Mouse (Mus musculus) liver, embryonic 14.5 days (tissue): Measurements from ENCODE around the gene Camkk2. TPM values are rescaled to one million over a fixed set of nuclear protein-coding genes. Genes with fewer than 3 reads are reported as not detected.

ENCODE experiments used
- ATAC-seq: fragments of 200-750 bp; cut with Nextera tagmentation; 2 replicates; pipeline ENCODE4 v1.8.0; 2017; ENCODE audit warnings: moderate number of reproducible peaks, mild to moderate bottlenecking, moderate library complexity; ENCODE audit not compliant: insufficient read depth
- DNase-seq, 3 experiments: peaks; one replicate each; pipeline ENCODE4 v3.0.0-alpha.2; 2012 to 2013; ENCODE audit warnings: low read depth in 3 of 3, low spot score in 3 of 3
- H3K27ac ChIP-seq: fragments of 300-500 bp; sonication (generic); 2 replicates; pipeline ENCODE4 v1.5.1; 2014; ENCODE audit warnings: moderate library complexity, mild to moderate bottlenecking, control low read depth, inconsistent platforms
- H3K27me3 ChIP-seq: fragments of 300-500 bp; sonication (generic); 2 replicates; pipeline ENCODE4 v1.6.1; 2014; ENCODE audit warnings: mild to moderate bottlenecking, low read length, moderate library complexity; ENCODE audit not compliant: control insufficient read depth, insufficient read depth
- H3K36me3 ChIP-seq: fragments of 300-500 bp; sonication (generic); replicated peaks from 2 replicates; pipeline ENCODE4 v1.6.1; 2014; ENCODE audit warnings: low read depth; ENCODE audit not compliant: control insufficient read depth, insufficient read depth
- H3K4me1 ChIP-seq, 2 experiments: fragments of 200-500 bp in 1 of 2; fragments of 300-500 bp in 1 of 2; sonication (generic) in 1 of 2; replicated peaks; 2 replicates each; pipeline ENCODE4 v1.6.1; 2012 to 2014; ENCODE audit warnings: antibody characterized with exemption in 1 of 2, inconsistent platforms in 1 of 2, low read length in 1 of 2; ENCODE audit not compliant: control insufficient read depth in 2 of 2, insufficient read depth in 2 of 2
- H3K4me2 ChIP-seq: fragments of 300-500 bp; sonication (generic); 2 replicates; pipeline ENCODE4 v1.6.1; 2014; ENCODE audit warnings: low read depth, mild to moderate bottlenecking, control low read depth, moderate library complexity
- H3K4me3 ChIP-seq, 2 experiments: fragments of 200-500 bp in 1 of 2; fragments of 300-500 bp in 1 of 2; sonication (generic) in 1 of 2; 2 replicates each; pipeline ENCODE4 v1.5.1; 2012 to 2014; ENCODE audit warnings: low read depth in 2 of 2, low read length in 2 of 2, mild to moderate bottlenecking in 2 of 2, control low read depth in 1 of 2, inconsistent platforms in 1 of 2, moderate library complexity in 1 of 2; ENCODE audit not compliant: insufficient read depth in 1 of 2
- H3K9ac ChIP-seq: fragments of 300-500 bp; sonication (generic); replicated peaks from 2 replicates; pipeline ENCODE4 v1.6.1; 2014; ENCODE audit warnings: mild to moderate bottlenecking, control low read depth, moderate library complexity
- H3K9me3 ChIP-seq: fragments of 300-500 bp; sonication (generic); 2 replicates; pipeline ENCODE4 v1.6.1; 2016; ENCODE audit warnings: low read length, mixed read lengths; ENCODE audit not compliant: control insufficient read depth
- CTCF ChIP-seq: IDR thresholded peaks from 2 replicates; pipeline ENCODE4 v1.5.1; 2016; ENCODE audit warnings: antibody characterized with exemption, low read depth, control low read depth
- EP300 ChIP-seq: IDR thresholded peaks from 2 replicates; pipeline ENCODE4 v1.6.1; 2016; ENCODE audit warnings: antibody characterized with exemption, low read depth
- WGBS: fragments of 180-500 bp; shearing (Covaris S2); extraction: QIAGEN DNeasy Blood & Tissue Kit; methylation state at CpG from one replicate; pipeline ENCODE4 v1.1.7; 2014; ENCODE audit not compliant: insufficient replicate concordance; 5-methylcytosine and 5-hydroxymethylcytosine counted together
- polyA plus RNA-seq, 2 experiments: library from polyadenylated mRNA; depleted of rRNA in 1 of 2; stranded (reverse) in 1 of 2; unstranded in 1 of 2; fragments of >200 nt; fragmentation: Nextera tagmentation in 1 of 2; extraction: Ambion mirVana in 1 of 2; gene quantifications; 2 replicates each; pipeline versions ENCODE4 v1.2.1 to v1.2.3; 2012 to 2014

The Camkk2 gene
- polyA plus RNA-seq, 2 experiments = 5.9 to 6.3 TPM

DNA sequence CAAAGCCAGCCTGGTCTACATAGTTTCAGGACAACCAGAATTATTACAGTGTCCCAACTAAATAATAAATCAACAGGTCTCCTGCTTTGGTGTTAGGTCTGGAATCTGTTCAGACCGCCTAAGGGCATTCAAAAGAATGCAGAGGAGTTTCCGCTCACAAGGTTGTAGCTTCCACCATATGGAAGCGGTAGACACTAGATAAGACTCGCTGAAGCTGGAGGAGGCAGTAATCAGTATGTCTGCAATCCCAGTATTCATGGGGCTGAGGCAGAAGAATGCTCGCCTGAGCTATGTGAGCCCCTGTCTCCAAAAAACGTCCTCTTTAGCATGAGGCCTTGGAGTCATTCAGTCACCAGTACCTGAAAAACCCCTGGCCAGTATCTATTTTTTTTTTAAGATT is 70.4 kb downstream of the Camkk2 start:
- no peak overlapping the region for H3K27ac ChIP-seq
- WGBS = 21% methylated on average over 6 of the region's 6 CpGs
- peak overlapping the region; percentile 69 for H3K4me2 ChIP-seq
- TF ChIP-seq CTCF = no peak
- TF ChIP-seq EP300 = peak; percentile 24; the same call in 1 of the 2 replicates
- peaks cover 8 to 17% of the 10 kb centered on the region in 2 experiments for H3K4me1 ChIP-seq
- no peak overlapping the region for H3K9ac ChIP-seq
- H3K4me3 ChIP-seq = no peak overlapping the region; a peak in 1 of 4 replicates
- 0 out of 2 replicates have a peak, but pooled peaks have one; percentile 13 for ATAC-seq
- no peak for DNase-seq
- H3K27me3 ChIP-seq = no peaks in the 10 kb centered on the region
- no peaks in the 10 kb centered on the region for H3K36me3 ChIP-seq
- H3K9me3 ChIP-seq = no peaks in the 10 kb centered on the region

DNA sequence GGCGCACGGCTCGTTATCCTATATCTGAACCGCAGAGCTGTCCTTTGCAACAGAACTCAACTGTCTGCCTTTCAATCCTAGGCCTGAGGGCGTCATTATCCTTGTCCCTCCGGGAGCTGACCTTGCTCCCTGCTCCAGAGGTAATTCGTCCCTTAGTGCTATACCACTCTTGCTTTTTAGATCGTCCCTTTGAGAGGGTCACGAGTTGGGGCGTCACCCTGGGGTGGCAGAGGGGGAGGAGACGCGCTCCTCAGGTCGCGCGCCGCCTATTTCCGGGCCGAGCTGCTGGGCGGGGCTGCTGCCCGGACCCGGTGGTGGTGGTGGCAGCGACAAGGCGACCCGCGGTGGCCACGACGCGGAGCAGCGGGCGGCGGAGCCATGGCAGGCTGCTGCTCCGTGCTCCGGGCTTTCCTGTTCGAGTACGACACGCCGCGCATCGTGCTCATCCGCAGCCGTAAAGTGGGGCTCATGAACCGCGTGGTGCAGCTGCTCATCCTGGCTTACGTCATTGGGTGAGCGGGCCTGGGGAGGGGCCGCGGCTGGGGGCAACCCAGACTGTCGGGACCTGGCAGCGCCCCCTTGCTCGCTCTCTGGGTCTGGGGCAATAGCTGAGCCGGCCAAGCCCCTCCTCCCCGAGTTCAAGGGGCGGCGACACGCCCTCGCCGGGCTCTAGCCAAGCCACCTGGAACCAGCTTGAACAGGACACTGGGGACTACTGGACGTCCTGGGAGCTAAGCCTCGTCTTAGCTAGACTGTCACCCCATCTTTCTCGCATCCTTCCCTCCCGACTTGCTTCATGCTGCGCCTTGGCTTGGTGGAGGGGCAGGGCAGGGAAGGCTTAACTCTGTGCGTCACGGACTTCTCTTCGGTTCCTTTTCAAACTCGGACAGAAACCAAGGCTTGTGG is 71.7 kb downstream of the Camkk2 start, which contains the start of gene P2rx4:
Gene P2rx4, plus strand, starts transcription at position 269 of the 906 bp plus-strand sequence.
- no peaks in the 10 kb centered on the region for H3K27me3 ChIP-seq
- H3K9ac ChIP-seq = peak within 1 kb of the TSS; percentile 53
- TF ChIP-seq EP300 = no peak
- 0 out of 2 replicates have a peak, but pooled peaks have one; percentile 9 for TF ChIP-seq CTCF
- H3K4me2 ChIP-seq = peak within 1 kb of the TSS; percentile 69
- DNase-seq (peak in 2 of 3 experiments; percentile 49 to 69), ATAC-seq (peak; percentile 86)
- no peaks in the 10 kb centered on the region for H3K36me3 ChIP-seq
- H3K27ac ChIP-seq = peak within 1 kb of the TSS; percentile 52
- H3K4me3 ChIP-seq = peak within 1 kb of the TSS; percentile 59 to 63
- no peaks in the 10 kb centered on the region for H3K9me3 ChIP-seq
- H3K4me1 ChIP-seq = peaks cover 11 to 21% of the 10 kb centered on the region in 2 experiments
- WGBS = under 1% methylated on average over 64 of the region's 66 CpGs

DNA sequence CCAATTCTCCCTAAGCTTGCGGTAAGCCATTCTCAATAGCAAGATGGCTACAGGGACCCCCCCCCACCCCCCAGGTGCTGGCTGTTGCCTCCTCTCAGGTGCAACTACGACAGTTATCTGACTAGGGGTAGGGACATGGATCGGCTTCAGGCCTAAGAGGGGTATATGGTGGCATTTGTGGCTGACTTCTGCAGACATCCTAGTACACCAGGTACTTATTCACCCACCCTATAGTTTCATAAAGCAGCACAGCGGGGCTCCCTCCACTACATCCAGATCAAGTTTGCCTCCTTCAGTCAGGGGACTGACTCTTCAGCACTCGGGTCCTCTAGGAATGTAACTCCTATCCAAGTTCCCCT is 72.3 kb downstream of the Camkk2 start:
- 26% methylated on average over 5 of the region's 5 CpGs for WGBS
- H3K27ac ChIP-seq = peak overlapping the region; percentile 52
- no peaks in the 10 kb centered on the region for H3K36me3 ChIP-seq
- TF ChIP-seq EP300 (no peak), CTCF (no peak)
- no peaks in the 10 kb centered on the region for H3K9me3 ChIP-seq
- ATAC-seq = no peak
- peak overlapping the region; percentile 53 for H3K9ac ChIP-seq
- peak overlapping the region; percentile 59 to 63 for H3K4me3 ChIP-seq
- peak overlapping the region; percentile 69 for H3K4me2 ChIP-seq
- peaks cover 11 to 21% of the 10 kb centered on the region in 2 experiments for H3K4me1 ChIP-seq
- no peaks in the 10 kb centered on the region for H3K27me3 ChIP-seq
- DNase-seq = no peak

DNA sequence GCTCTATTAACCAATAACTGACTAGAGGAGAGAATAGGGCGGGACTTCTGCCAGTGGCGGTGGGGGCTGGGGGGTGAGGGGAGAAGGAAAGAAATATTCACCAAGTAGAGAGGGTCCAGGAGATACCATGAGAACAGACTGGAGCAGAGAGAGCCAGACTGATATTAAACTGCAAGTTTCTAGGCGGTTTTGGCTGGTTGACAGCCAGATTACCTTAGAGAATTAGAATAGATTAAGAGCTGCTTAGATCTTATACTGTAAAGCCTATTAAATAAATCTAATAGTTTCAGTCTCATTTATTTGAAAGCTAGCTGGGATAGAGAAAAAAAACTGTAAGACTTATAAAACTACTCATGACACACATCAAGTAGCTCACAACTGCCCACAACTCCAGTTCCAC is 74.0 kb downstream of the Camkk2 start:
- Histone ChIP-seq H3K4me2 (no peak overlapping the region), H3K27me3 (no peaks in the 10 kb centered on the region), H3K9ac (no peak overlapping the region), H3K9me3 (no peaks in the 10 kb centered on the region), H3K27ac (no peak overlapping the region), H3K4me3 (no peak overlapping the region), H3K36me3 (no peaks in the 10 kb centered on the region), H3K4me1 (peaks cover 22 to 31% of the 10 kb centered on the region in 2 experiments)
- DNase-seq (no peak), ATAC-seq (no peak)
- no peak for TF ChIP-seq EP300
- no peak for TF ChIP-seq CTCF
- WGBS = 55% methylated on average over 3 of the region's 3 CpGs

DNA sequence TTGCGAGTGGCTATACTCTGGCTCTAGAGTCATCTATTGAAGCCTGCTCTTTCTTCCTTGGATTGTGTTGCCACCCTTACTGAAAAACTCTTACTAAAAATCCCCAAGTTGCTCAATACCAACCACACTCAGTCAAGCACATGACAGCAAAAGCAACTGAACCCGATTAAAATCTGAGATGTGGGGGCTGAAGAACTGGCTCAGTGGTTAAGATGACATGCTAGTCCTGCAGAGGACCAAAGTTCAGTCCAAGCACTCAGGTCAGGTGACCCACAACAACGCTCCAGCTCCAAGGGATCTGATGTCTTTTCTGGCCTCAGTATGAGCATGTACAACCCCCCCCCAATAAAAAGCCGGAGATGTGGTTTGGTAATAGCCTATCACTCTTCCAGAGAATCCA is 74.6 kb downstream of the Camkk2 start:
- H3K4me3 ChIP-seq = no peak overlapping the region
- ATAC-seq (no peak), DNase-seq (no peak)
- no peaks in the 10 kb centered on the region for H3K9me3 ChIP-seq
- TF ChIP-seq CTCF = no peak
- TF ChIP-seq EP300 = no peak
- no peaks in the 10 kb centered on the region for H3K27me3 ChIP-seq
- 58% methylated on average over 4 of the region's 4 CpGs for WGBS
- no peak overlapping the region for H3K9ac ChIP-seq
- H3K4me1 ChIP-seq = peaks cover 28 to 37% of the 10 kb centered on the region in 2 experiments
- no peaks in the 10 kb centered on the region for H3K36me3 ChIP-seq
- H3K4me2 ChIP-seq = no peak overlapping the region
- no peak overlapping the region for H3K27ac ChIP-seq
